Mouse (Mus musculus): Measurements from ENCODE around the gene Ugt1a1. TPM values are rescaled to one million over a fixed set of nuclear protein-coding genes. Genes with fewer than 3 reads are reported as not detected.

Gene Ugt1a1
- total and polyA plus RNA-seq, 3 experiments = 0.19 TPM; not detected in 2

- TF ChIP-seq SMC3 (IDR thresholded peaks at IDR 0.05; ENCODE audit: low read depth, low read length) = no peak
- no peak for TF ChIP-seq RAD21 (IDR thresholded peaks at IDR 0.05; ENCODE audit: low read depth, low read length)
- no peak for TF ChIP-seq EP300 (IDR thresholded peaks at IDR 0.05; ENCODE audit: low read length)
- no peak for TF ChIP-seq USF1 (IDR thresholded peaks at IDR 0.05; ENCODE audit: low read depth, low read length)
- no peak for TF ChIP-seq JUN (IDR thresholded peaks at IDR 0.05; ENCODE audit: insufficient read depth, low read depth, low read length)
- no peak for TF ChIP-seq E2F4 (IDR thresholded peaks at IDR 0.05; ENCODE audit: insufficient replicate concordance, low read depth, low read length)
- no peak for TF ChIP-seq GABPA (IDR thresholded peaks at IDR 0.05; ENCODE audit: insufficient replicate concordance, low read depth, low read length)
- no peak for TF ChIP-seq UBTF (IDR thresholded peaks at IDR 0.05; ENCODE audit: low read depth, low read length)
- no peak for TF ChIP-seq HCFC1 (IDR thresholded peaks at IDR 0.05; ENCODE audit: low read depth, low read length)
- no peak for TF ChIP-seq CTCF (conservative IDR thresholded peaks at IDR 0.05 in 1 of 2, IDR thresholded peaks at IDR 0.05 in 1 of 2; ENCODE audit: low read depth in 2 of 2, low read length in 2 of 2)
- no peak for TF ChIP-seq JUND (conservative IDR thresholded peaks at IDR 0.05; ENCODE audit: low read depth, low read length)
- no peak for TF ChIP-seq KAT2A (IDR thresholded peaks at IDR 0.05; ENCODE audit: insufficient replicate concordance, low read length)
- no peak for TF ChIP-seq ETS1 (conservative IDR thresholded peaks at IDR 0.05; ENCODE audit: low read depth, low read length)
- no peak for TF ChIP-seq ZMIZ1 (IDR thresholded peaks at IDR 0.05; ENCODE audit: low read depth, low read length)
- no peak for TF ChIP-seq POLR2A (IDR thresholded peaks at IDR 0.05; ENCODE audit: low read depth, low read length)
- no peak for TF ChIP-seq BHLHE40 (IDR thresholded peaks at IDR 0.05; ENCODE audit: low read depth, low read length)
- TF ChIP-seq RCOR1 (conservative IDR thresholded peaks at IDR 0.05; ENCODE audit: low read depth, low read length) = no peak
- TF ChIP-seq MXI1 (IDR thresholded peaks at IDR 0.05; ENCODE audit: low read depth, low read length) = no peak
- peaks cover 6% of the 10 kb centered on the region for H3K27me3 ChIP-seq (replicated peaks)
- in situ Hi-C loops (cut with MboI; ENCODE audit: low pct_ligation_motif_present, low pct_unique_long_range_greater_than_20kb, low sequenced_read_pairs) = no loop called here
- peaks cover 56% of the 10 kb centered on the region for H3K9me3 ChIP-seq (replicated peaks; ENCODE audit: low read length)
- peaks cover 3 to 23% of the 10 kb centered on the region in 2 experiments for H3K36me3 ChIP-seq (replicated peaks in 1 of 2; ENCODE audit: control insufficient read depth in 1 of 2, insufficient read depth in 1 of 2, low read length in 1 of 2)
- H3K4me3 ChIP-seq (replicated peaks in 1 of 3; ENCODE audit: low read depth in 2 of 3, low read length in 2 of 3, poor library complexity in 1 of 3) = no peak overlapping the region
- no peak overlapping the region for H3K27ac ChIP-seq (ENCODE audit: insufficient read depth, low read depth)
- dilution Hi-C loops (cut with MboI; ENCODE audit: extremely low pct_ligation_motif_present, extremely low pct_unique_long_range_greater_than_20kb, low sequenced_read_pairs) = no loop called here
- DNase-seq (ENCODE audit: extremely low read depth) = no peak
- no peak overlapping the region for H3K9ac ChIP-seq (ENCODE audit: insufficient read depth, low read depth)
- no peaks in the 10 kb centered on the region for H3K79me2 ChIP-seq (replicated peaks; ENCODE audit: control insufficient read depth, extremely low read depth, insufficient read depth, poor library complexity, severe bottlenecking)
- H3K4me2 ChIP-seq (ENCODE audit: insufficient read depth, low read depth, poor library complexity, severe bottlenecking) = no peak overlapping the region
- peaks cover 2 to 29% of the 10 kb centered on the region in 2 experiments; a peak in 3 of 4 replicates for H3K4me1 ChIP-seq (ENCODE audit: control insufficient read depth in 1 of 2, insufficient read depth in 2 of 2)
Observed at GRCm38 (mm10) chr1:88256886-88257663, 45.3 kb downstream of the Ugt1a1 start.

- no peak overlapping the region for H3K9ac ChIP-seq (ENCODE audit: insufficient read depth, low read depth)
- dilution Hi-C loops (cut with MboI; ENCODE audit: extremely low pct_ligation_motif_present, extremely low pct_unique_long_range_greater_than_20kb, low sequenced_read_pairs) = no loop called here
Observed at GRCm38 (mm10) chr1:88257681-88258080, 45.9 kb downstream of the Ugt1a1 start.

More at GRCm38 (mm10) chr1:88257681-88258080, 45.9 kb downstream of the Ugt1a1 start:
- H3K9me3 ChIP-seq (replicated peaks; ENCODE audit: low read length) = peaks cover 50% of the 10 kb centered on the region
- peaks cover 6% of the 10 kb centered on the region for H3K27me3 ChIP-seq (replicated peaks)
- H3K4me2 ChIP-seq (ENCODE audit: insufficient read depth, low read depth, poor library complexity, severe bottlenecking) = no peak overlapping the region
- no peaks in the 10 kb centered on the region for H3K79me2 ChIP-seq (replicated peaks; ENCODE audit: control insufficient read depth, extremely low read depth, insufficient read depth, poor library complexity, severe bottlenecking)
- TF ChIP-seq IRF4 (IDR thresholded peaks at IDR 0.05; ENCODE audit: low read depth, low read length) (no peak), MEF2A (IDR thresholded peaks at IDR 0.05; ENCODE audit: borderline replicate concordance, low read depth, low read length) (no peak), E2F4 (IDR thresholded peaks at IDR 0.05; ENCODE audit: insufficient replicate concordance, low read depth, low read length) (no peak), USF1 (IDR thresholded peaks at IDR 0.05; ENCODE audit: low read depth, low read length) (no peak), RCOR1 (conservative IDR thresholded peaks at IDR 0.05; ENCODE audit: low read depth, low read length) (no peak), CHD2 (IDR thresholded peaks at IDR 0.05; ENCODE audit: low read length) (no peak), ELF1 (IDR thresholded peaks at IDR 0.05; ENCODE audit: low read depth, low read length) (no peak), RAD21 (IDR thresholded peaks at IDR 0.05; ENCODE audit: low read depth, low read length) (no peak), MAZ (IDR thresholded peaks at IDR 0.05; ENCODE audit: low read depth, low read length) (no peak), USF2 (conservative IDR thresholded peaks at IDR 0.05; ENCODE audit: low read depth, low read length) (no peak), BHLHE40 (IDR thresholded peaks at IDR 0.05; ENCODE audit: low read depth, low read length) (no peak), MAX (IDR thresholded peaks at IDR 0.05; ENCODE audit: low read length) (no peak), NRF1 (IDR thresholded peaks at IDR 0.05; ENCODE audit: low read depth, low read length) (no peak), JUND (conservative IDR thresholded peaks at IDR 0.05; ENCODE audit: low read depth, low read length) (no peak), JUN (IDR thresholded peaks at IDR 0.05; ENCODE audit: insufficient read depth, low read depth, low read length) (no peak), POLR2A (IDR thresholded peaks at IDR 0.05; ENCODE audit: low read depth, low read length) (no peak), EP300 (IDR thresholded peaks at IDR 0.05; ENCODE audit: low read length) (no peak), MXI1 (IDR thresholded peaks at IDR 0.05; ENCODE audit: low read depth, low read length) (no peak)
- peaks cover 3 to 29% of the 10 kb centered on the region in 2 experiments for H3K36me3 ChIP-seq (replicated peaks in 1 of 2; ENCODE audit: control insufficient read depth in 1 of 2, insufficient read depth in 1 of 2, low read length in 1 of 2)
- H3K4me1 ChIP-seq (ENCODE audit: control insufficient read depth in 1 of 2, insufficient read depth in 2 of 2) = peaks cover 2 to 29% of the 10 kb centered on the region in 2 experiments; a peak in 3 of 4 replicates
- in situ Hi-C loops (cut with MboI; ENCODE audit: low pct_ligation_motif_present, low pct_unique_long_range_greater_than_20kb, low sequenced_read_pairs) = no loop called here
- no peak for DNase-seq (ENCODE audit: extremely low read depth)
- H3K4me3 ChIP-seq (replicated peaks in 1 of 3; ENCODE audit: low read depth in 2 of 3, low read length in 2 of 3, poor library complexity in 1 of 3) = no peak overlapping the region
- H3K27ac ChIP-seq (ENCODE audit: insufficient read depth, low read depth) = no peak overlapping the region

Measured in CH12.LX (cell line).